Mouse (Mus musculus) midbrain, embryonic 16.5 days (tissue): ENCODE measurements around the gene Fgf2. TPM values are rescaled to one million over a fixed set of nuclear protein-coding genes. Genes with fewer than 3 reads are reported as not detected.

Experiments used
- ATAC-seq: fragments of 200-750 bp; cut with Nextera tagmentation; 2 replicates; pipeline ENCODE4 v1.8.0; 2017; ENCODE audit warnings: moderate TSS enrichment
- H3K27ac ChIP-seq: fragments of 300-500 bp; sonication (generic); 2 replicates; pipeline ENCODE4 v1.5.1; 2014; ENCODE audit warnings: mild to moderate bottlenecking, low read length, mixed read lengths
- H3K27me3 ChIP-seq: fragments of 300-500 bp; sonication (generic); 2 replicates; pipeline ENCODE4 v1.6.1; 2014; ENCODE audit warnings: low read depth, low read length, mixed read lengths; ENCODE audit not compliant: control insufficient read depth, insufficient read depth
- H3K36me3 ChIP-seq: fragments of 300-500 bp; sonication (generic); 2 replicates; pipeline ENCODE4 v1.6.1; 2014; ENCODE audit warnings: mild to moderate bottlenecking, low read length, moderate library complexity, mixed read lengths; ENCODE audit not compliant: control insufficient read depth, insufficient read depth
- H3K4me1 ChIP-seq: fragments of 300-500 bp; sonication (generic); 2 replicates; pipeline ENCODE4 v1.6.1; 2014; ENCODE audit warnings: mild to moderate bottlenecking, low read length, mixed read lengths; ENCODE audit not compliant: control insufficient read depth, insufficient read depth
- H3K4me2 ChIP-seq: fragments of 300-500 bp; sonication (generic); 2 replicates; pipeline ENCODE4 v1.6.1; 2014; ENCODE audit warnings: mild to moderate bottlenecking, low read length, mixed read lengths
- H3K4me3 ChIP-seq: fragments of 300-500 bp; sonication (generic); 2 replicates; pipeline ENCODE4 v1.5.1; 2014; ENCODE audit warnings: low read depth, mild to moderate bottlenecking, low read length, moderate library complexity, mixed read lengths
- H3K9ac ChIP-seq: fragments of 300-500 bp; sonication (generic); 2 replicates; pipeline ENCODE4 v1.6.1; 2014; ENCODE audit warnings: low read depth, low read length, mixed read lengths
- H3K9me3 ChIP-seq: fragments of 300-500 bp; sonication (generic); replicated peaks from 2 replicates; pipeline ENCODE4 v1.6.1; 2014; ENCODE audit warnings: mild to moderate bottlenecking, low read length, mixed read lengths; ENCODE audit not compliant: control insufficient read depth, poor library complexity, severe bottlenecking
- WGBS: fragments of 180-500 bp; shearing (Covaris S2); extraction: QIAGEN DNeasy Blood & Tissue Kit; methylation state at CpG from one replicate; pipeline ENCODE4 v1.1.7; 2014; 5-methylcytosine and 5-hydroxymethylcytosine counted together
- polyA plus RNA-seq: library from polyadenylated mRNA; unstranded; fragments of >200 nt; fragmentation: Nextera tagmentation; extraction: Ambion mirVana; gene quantifications from 2 replicates; pipeline ENCODE4 v1.2.1, GENCODE M21; 2015

Gene Fgf2
- polyA plus RNA-seq, 1 experiment from 2014 or later: 0.44 TPM

DNA sequence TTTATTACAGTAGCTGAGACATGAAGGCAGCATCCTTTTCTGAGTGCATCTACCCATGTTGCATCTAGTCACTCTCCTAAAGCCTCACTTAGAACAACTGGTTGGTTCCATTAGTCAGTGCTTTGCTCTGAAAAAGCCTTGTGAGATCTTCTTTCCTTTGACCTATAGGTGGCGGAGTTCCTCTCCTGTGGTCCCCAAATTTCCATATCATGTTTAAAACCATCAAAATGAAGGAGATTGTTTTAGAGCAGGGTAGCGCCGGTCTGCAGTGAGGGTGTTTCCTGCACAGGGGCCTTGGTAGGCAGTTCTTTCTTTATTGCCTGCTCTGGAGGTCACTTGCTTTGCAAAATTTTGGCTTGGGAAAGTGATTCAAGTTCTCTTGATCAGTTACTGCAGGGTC, 23.8 kb upstream of the Fgf2 start:
- 50% methylated on average over 3 of the region's 3 CpGs for WGBS

DNA sequence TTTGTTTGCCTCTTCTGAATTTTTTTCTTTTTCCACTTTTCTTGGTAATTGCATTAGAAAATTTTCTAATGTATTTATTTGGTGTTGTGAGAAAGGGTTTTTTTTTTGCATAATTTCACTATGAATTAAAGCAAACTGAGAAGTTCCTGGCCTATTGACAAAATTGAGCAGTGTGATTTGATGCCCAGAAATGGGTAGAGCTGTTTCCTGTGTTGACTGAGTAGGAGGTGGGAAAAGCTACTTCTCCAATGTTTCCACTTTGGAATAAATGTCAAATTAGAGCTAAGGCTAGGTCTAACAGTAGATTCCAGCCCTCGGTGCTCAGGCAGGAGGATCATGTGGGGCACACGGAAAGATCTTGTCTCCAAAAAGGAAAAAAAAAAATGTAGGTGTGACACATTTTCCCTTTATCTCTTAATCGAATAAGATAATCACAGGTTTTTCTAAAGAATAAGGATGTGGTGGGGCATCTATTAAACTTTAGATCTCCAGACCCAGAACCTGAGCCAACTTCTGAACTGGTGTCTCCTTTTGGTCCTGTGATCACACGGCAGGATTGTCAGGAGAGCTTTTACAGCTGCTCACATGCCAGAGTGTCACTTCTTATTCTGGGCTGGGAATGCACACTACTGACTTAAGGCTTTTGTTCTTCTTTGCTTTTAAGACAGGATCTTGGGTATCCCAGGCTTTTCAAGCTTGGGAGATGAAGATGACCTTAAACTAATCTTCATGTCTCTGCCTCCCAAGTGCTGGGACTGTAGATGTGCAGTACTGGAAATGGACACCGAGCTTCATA, 22.6 kb upstream of the Fgf2 start:
- Histone ChIP-seq H3K36me3 (no peaks in the 10 kb centered on the region), H3K4me1 (no peaks in the 10 kb centered on the region), H3K4me3 (no peak overlapping the region), H3K27ac (no peak overlapping the region), H3K9ac (no peak overlapping the region), H3K9me3 (no peaks in the 10 kb centered on the region), H3K4me2 (no peak overlapping the region), H3K27me3 (no peaks in the 10 kb centered on the region)
- ATAC-seq: no peak
- WGBS: 92% methylated on average over 5 of the region's 5 CpGs

More for the DNA sequence above, 23.8 kb upstream of the Fgf2 start:
- Histone ChIP-seq H3K4me3 (no peak overlapping the region), H3K36me3 (no peaks in the 10 kb centered on the region; the same call in 1 of the 2 replicates), H3K4me1 (no peaks in the 10 kb centered on the region), H3K4me2 (no peak overlapping the region), H3K9me3 (no peaks in the 10 kb centered on the region), H3K27me3 (no peaks in the 10 kb centered on the region), H3K27ac (no peak overlapping the region), H3K9ac (no peak overlapping the region)
- no peak for ATAC-seq

DNA sequence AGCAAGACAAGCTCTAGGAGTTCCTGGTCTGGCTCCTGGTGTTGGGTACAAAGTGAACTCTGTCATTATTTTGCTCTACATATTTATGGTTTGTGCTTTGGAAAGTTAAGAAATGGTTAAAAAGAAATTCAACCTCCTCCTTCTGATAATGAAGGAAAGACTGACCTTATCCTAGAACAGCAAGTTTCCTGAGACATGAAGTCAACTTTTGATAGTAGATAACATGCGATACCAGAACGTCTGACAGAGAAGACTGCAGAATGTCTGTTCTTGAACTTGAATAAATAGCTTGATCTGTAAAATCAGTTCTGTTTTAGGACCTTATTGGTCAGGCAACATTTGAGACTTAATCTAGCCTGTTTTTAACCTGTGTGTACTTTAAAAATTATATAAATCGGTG, 21.5 kb upstream of the Fgf2 start:
- Histone ChIP-seq H3K9ac (no peak overlapping the region), H3K27me3 (no peaks in the 10 kb centered on the region), H3K27ac (no peak overlapping the region), H3K4me3 (no peak overlapping the region), H3K4me2 (no peak overlapping the region), H3K9me3 (no peaks in the 10 kb centered on the region), H3K4me1 (no peaks in the 10 kb centered on the region), H3K36me3 (no peaks in the 10 kb centered on the region)
- no peak for ATAC-seq
- 92% methylated on average over 3 of the region's 3 CpGs for WGBS

DNA sequence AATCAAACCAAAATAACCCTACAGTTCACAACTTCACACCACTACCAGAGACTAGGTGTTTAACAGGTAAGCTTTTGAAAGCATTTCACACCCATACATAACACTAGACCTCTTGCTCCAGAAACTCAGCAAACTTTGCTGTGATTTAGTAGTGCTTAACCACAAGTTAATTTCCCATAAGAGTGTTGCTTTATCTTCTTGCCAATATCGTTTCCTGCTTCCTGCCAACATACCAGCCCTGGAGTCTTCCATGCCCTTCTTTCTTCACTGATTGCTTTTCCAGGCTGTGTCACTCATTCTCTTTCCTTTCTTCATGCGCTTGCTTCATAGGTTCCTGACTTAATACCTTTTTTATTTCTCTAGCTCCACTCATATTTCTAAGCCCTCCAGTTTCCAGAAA, 19.7 kb upstream of the Fgf2 start:
- Histone ChIP-seq H3K27me3 (no peaks in the 10 kb centered on the region), H3K9ac (no peak overlapping the region), H3K27ac (no peak overlapping the region), H3K4me2 (no peak overlapping the region), H3K9me3 (no peaks in the 10 kb centered on the region), H3K4me1 (no peaks in the 10 kb centered on the region), H3K4me3 (no peak overlapping the region), H3K36me3 (no peaks in the 10 kb centered on the region)
- no peak for ATAC-seq
- WGBS: 86% methylated on average over 2 of the region's 2 CpGs

DNA sequence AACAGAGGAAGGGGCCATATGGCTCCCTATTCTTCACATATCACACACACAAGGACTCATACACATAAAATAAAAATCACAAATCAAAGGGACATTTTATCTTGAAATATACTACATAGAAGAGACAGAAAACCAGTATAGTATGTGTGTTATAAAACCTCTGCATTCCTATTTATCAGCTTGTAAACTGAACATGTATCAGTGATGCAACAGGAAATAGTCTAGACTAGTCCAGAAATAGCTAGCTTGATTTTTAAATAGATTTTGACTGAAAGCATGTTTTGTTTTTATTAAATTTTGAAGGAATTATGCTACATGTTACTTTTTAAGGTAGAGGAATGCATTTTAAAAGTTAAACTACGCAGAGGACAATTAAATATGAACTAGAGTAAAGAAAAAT, 18.2 kb upstream of the Fgf2 start:
- WGBS: 96% methylated on average over 1 of the region's 1 CpGs
- no peaks in the 10 kb centered on the region for H3K36me3 ChIP-seq

DNA sequence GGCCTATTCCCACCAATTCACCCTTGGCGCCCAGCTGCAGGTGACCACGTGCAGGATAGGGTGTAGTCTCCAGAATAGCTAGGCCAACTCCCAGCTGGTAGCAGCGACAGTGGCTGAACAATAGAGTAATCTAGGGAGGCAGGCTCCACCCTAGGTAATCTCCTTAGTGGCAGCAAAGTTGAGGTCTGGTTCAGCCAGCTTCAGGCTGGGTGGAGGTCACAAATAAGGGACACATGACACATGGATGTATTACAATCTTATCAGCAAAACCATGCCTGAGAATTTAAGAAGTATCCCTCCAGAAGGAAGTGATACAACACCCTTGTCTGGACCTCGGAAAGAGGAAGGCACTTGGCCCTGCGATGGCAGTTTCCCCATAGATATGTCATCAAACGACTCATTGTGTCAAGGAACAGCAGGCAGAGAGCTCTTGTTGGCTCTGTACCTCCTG, 16.1 kb upstream of the Fgf2 start:
- Histone ChIP-seq H3K36me3 (no peaks in the 10 kb centered on the region), H3K9ac (no peak overlapping the region), H3K4me3 (no peak overlapping the region), H3K9me3 (no peaks in the 10 kb centered on the region), H3K27ac (no peak overlapping the region), H3K27me3 (no peaks in the 10 kb centered on the region), H3K4me2 (no peak overlapping the region), H3K4me1 (no peaks in the 10 kb centered on the region)
- ATAC-seq: no peak
- 67% methylated on average over 6 of the region's 6 CpGs for whole genome bisulfite sequencing

More for the DNA sequence above, 18.2 kb upstream of the Fgf2 start:
- H3K4me2 ChIP-seq: no peak overlapping the region
- no peaks in the 10 kb centered on the region for H3K27me3 ChIP-seq
- no peaks in the 10 kb centered on the region for H3K4me1 ChIP-seq
- no peak for ATAC-seq
- no peak overlapping the region for H3K9ac ChIP-seq
- H3K9me3 ChIP-seq: no peaks in the 10 kb centered on the region
- H3K27ac ChIP-seq: no peak overlapping the region
- no peak overlapping the region for H3K4me3 ChIP-seq

DNA sequence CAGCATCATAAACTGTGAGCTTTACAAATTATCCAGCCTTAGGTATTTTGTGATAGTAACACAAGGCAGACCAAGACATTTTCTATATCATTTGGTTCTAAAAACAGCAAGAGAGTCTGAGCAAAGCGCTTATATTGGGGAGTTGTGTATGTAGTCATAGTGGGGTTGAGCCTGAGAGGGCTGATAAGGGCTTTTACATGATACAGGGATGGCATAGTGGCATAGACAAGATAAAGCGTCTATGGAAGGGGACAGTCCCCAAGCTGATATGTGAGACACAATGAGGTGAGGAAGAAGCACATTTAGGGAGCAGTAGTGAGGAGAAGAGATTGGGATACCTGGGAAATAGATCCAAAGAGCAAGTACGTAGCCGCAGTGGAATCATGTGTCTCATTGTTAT, 14.1 kb upstream of the Fgf2 start:
- H3K27ac ChIP-seq: no peak overlapping the region
- H3K4me3 ChIP-seq: no peak overlapping the region
- no peaks in the 10 kb centered on the region for H3K27me3 ChIP-seq
- H3K36me3 ChIP-seq: no peaks in the 10 kb centered on the region
- H3K4me2 ChIP-seq: no peak overlapping the region
- WGBS: 93% methylated on average over 4 of the region's 4 CpGs
- H3K4me1 ChIP-seq: no peaks in the 10 kb centered on the region
- H3K9me3 ChIP-seq: no peaks in the 10 kb centered on the region
- no peak for ATAC-seq
- no peak overlapping the region for H3K9ac ChIP-seq

DNA sequence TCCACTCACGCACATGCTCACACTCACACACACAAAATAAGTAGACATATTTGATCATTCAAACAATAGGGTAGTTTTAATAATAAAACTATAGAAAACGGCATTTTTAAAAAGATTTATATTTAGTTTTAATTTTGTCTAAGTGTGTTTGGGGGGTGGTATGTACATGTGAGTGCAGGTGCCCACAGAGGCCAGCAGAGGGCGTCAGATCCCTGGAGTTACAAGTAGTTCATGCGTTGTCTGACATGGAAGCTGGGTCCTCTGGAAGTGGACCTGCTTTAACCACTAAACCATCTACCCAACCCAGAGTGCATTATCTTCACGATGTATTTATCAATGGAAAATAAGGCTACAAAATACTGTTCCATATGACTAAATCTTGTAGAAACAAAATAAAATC, 7.0 kb upstream of the Fgf2 start:
- Histone ChIP-seq H3K9me3 (no peaks in the 10 kb centered on the region), H3K27ac (no peak overlapping the region), H3K36me3 (no peaks in the 10 kb centered on the region), H3K4me2 (no peak overlapping the region), H3K27me3 (no peaks in the 10 kb centered on the region), H3K4me1 (no peaks in the 10 kb centered on the region), H3K4me3 (no peak overlapping the region), H3K9ac (no peak overlapping the region)
- no peak for ATAC-seq
- WGBS: 61% methylated on average over 5 of the region's 5 CpGs

DNA sequence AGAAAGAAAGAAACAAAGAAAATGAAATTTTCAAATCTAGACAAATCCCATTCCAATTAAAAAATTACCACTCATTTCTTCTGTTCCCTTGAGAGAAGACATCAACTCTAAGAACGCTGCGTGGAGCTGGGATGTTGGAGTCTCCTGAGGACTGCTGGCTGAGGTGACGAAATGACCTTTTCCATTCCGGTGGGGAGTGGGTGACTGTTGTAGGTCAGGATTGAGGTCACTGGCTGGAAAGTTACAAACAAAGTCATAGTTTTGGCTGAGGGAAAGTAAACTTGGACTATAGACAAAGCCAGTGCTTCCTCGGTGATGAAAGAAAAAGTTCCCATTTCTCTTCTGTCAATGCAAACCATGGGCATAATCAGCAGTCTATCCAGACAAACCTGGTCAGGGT, 5.3 kb upstream of the Fgf2 start:
- H3K4me2 ChIP-seq: no peak overlapping the region
- H3K27ac ChIP-seq: no peak overlapping the region
- no peak overlapping the region for H3K4me3 ChIP-seq
- no peak for ATAC-seq
- peaks cover 10% of the 10 kb centered on the region for H3K27me3 ChIP-seq
- peaks cover 2% of the 10 kb centered on the region for H3K4me1 ChIP-seq
- H3K9me3 ChIP-seq: no peaks in the 10 kb centered on the region
- H3K9ac ChIP-seq: no peak overlapping the region
- H3K36me3 ChIP-seq: no peaks in the 10 kb centered on the region
- WGBS: 78% methylated on average over 5 of the region's 5 CpGs
